Mouse (Mus musculus): ENCODE measurements around the gene Lamp1. TPM values are rescaled to one million over a fixed set of nuclear protein-coding genes. Genes with fewer than 3 reads are reported as not detected.
A peak's percentile ranks its signal among the peaks of the same experiment; 100 is the strongest.

The Lamp1 gene
- 355 and 361 TPM in 2 replicates for polyA plus RNA-seq (2014; fragmentation: Nextera tagmentation; extraction: Ambion mirVana)

DNA sequence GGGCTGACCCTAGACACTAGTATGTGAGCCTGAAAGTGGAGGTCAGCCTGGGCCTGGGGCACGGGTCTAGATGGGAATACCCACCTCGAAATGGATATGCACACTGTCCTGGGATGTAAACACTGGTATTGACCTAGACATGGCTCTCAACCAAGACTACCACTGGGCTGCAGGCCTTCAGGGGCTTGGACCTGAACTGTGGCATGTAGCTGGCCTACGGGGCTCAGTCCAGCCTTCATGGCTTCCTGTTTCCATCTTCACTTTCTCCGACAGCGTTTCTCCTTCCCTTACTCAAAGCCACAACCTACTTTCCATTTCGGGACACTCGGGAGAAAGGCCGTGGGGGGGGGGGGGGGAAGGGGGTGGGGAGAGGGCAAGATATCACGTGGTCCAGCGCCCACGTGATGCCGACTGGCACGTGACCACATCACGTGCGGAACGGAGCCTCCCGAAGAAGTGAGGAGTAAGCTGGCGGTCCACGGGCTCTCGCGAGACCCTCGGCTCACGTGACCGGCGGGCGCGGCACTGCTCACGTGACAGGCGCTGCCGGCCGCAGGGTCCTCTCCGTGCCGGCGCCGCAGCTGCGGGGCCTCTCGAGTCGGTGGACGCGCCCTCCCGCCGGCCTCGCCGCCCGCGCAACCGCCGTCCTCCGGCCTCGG, at the start of gene Lamp1:
Gene Lamp1 (plus strand): TSS at position 444 of the 659 bp plus-strand sequence.
- peak within 1 kb of the TSS; percentile 56 to 87 for H3K27ac ChIP-seq (replicated peaks in 1 of 2; ENCODE audit: control insufficient read depth in 1 of 2, insufficient read depth in 1 of 2, low read depth in 2 of 2, low read length in 2 of 2)
- WGBS = under 1% methylated on average over 40 of the region's 50 CpGs
- peaks cover 5% of the 10 kb centered on the region; the same call in 1 of the 2 replicates for H3K36me3 ChIP-seq (ENCODE audit: control insufficient read depth, insufficient read depth, low read length)
- H3K9me3 ChIP-seq (ENCODE audit: control insufficient read depth, low read length) = no peaks in the 10 kb centered on the region
- H3K4me2 ChIP-seq (ENCODE audit: low read length) = peak within 1 kb of the TSS; percentile 92
- H3K27me3 ChIP-seq (ENCODE audit: control insufficient read depth, insufficient read depth, low read length) = no peaks in the 10 kb centered on the region
- peak; percentile 95 for ATAC-seq (ENCODE audit: insufficient number of reproducible peaks, insufficient read depth, low FRiP score, low read depth)
- peak within 1 kb of the TSS; percentile 93 to 100 for H3K4me3 ChIP-seq (ENCODE audit: control insufficient read depth in 1 of 2, insufficient read depth in 1 of 2, low read depth in 1 of 2, low read length in 2 of 2)
- peaks cover 8 to 26% of the 10 kb centered on the region in 2 experiments for H3K4me1 ChIP-seq (ENCODE audit: control insufficient read depth in 2 of 2, insufficient read depth in 2 of 2, low read length in 2 of 2)
- peak within 1 kb of the TSS; percentile 99 for H3K9ac ChIP-seq (ENCODE audit: low read length)

DNA sequence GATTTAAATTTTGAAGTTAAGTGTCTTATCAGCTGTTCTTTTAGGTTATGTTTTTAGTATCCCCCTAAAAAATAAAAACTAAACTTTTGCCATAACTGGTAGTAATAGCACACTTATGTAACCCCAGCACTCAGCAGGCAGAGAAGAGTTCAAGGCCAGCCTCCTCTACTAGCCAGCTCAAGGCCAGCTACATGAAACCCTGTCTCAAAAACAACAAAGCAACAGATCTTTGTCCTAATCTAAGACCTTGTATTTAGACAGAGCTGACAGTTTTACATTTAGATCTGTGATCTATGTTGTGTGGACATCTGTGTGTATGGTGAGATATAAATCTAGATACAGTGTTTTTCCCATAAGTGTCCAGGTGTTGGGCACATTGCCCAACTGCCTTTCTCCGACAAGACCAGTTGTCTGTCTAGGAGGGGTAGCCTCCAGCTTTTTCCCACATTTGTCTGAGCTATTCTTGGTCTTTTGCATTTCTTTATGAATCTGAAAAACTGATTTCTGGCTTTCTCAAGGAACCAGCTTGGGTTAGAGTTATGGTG, 49.5 kb upstream of the Lamp1 start:
- WGBS = 62% methylated on average over 1 of the region's 1 CpGs
- Histone ChIP-seq H3K9ac (ENCODE audit: low read length) (no peak overlapping the region), H3K27me3 (ENCODE audit: control insufficient read depth, insufficient read depth, low read length) (no peaks in the 10 kb centered on the region), H3K4me1 (ENCODE audit: control insufficient read depth in 2 of 2, insufficient read depth in 2 of 2, low read length in 2 of 2) (peaks cover 11 to 31% of the 10 kb centered on the region in 2 experiments; a peak in 3 of 4 replicates), H3K36me3 (ENCODE audit: control insufficient read depth, insufficient read depth, low read length) (peaks cover 24% of the 10 kb centered on the region), H3K4me2 (ENCODE audit: low read length) (no peak overlapping the region), H3K9me3 (ENCODE audit: control insufficient read depth, low read length) (no peaks in the 10 kb centered on the region), H3K27ac (replicated peaks in 1 of 2; ENCODE audit: control insufficient read depth in 1 of 2, insufficient read depth in 1 of 2, low read depth in 2 of 2, low read length in 2 of 2) (no peak overlapping the region), H3K4me3 (ENCODE audit: control insufficient read depth in 1 of 2, insufficient read depth in 1 of 2, low read depth in 1 of 2, low read length in 2 of 2) (no peak overlapping the region)
- ATAC-seq (ENCODE audit: insufficient number of reproducible peaks, insufficient read depth, low FRiP score, low read depth) = no peak

DNA sequence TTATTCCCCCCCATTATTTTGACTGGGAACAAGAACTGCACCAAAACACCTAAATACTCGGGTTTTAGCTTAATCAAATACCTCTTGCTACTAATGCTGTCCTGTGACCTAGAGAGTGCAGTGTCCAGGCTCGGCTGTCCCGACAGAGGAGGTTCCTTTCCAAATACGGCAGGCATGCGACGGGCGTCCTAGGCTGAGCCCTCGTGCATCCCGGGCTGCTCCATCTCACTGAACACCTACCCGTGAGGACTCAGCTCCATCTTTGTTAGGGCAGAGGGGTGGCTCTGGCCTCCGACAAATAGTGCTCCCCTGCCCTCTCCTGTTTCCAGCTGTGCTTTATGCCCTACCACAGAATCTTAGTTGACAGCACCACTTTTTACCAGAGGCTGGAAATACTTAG, 47.0 kb upstream of the Lamp1 start:
- Histone ChIP-seq H3K4me3 (ENCODE audit: control insufficient read depth in 1 of 2, insufficient read depth in 1 of 2, low read depth in 1 of 2, low read length in 2 of 2) (no peak overlapping the region), H3K9ac (ENCODE audit: low read length) (no peak overlapping the region), H3K9me3 (ENCODE audit: control insufficient read depth, low read length) (no peaks in the 10 kb centered on the region), H3K27ac (replicated peaks in 1 of 2; ENCODE audit: control insufficient read depth in 1 of 2, insufficient read depth in 1 of 2, low read depth in 2 of 2, low read length in 2 of 2) (peak overlapping the region in 1 of 2 experiments; percentile 24; a peak in 1 of 4 replicates), H3K4me1 (ENCODE audit: control insufficient read depth in 2 of 2, insufficient read depth in 2 of 2, low read length in 2 of 2) (peaks cover 10 to 25% of the 10 kb centered on the region in 2 experiments; a peak in 3 of 4 replicates), H3K27me3 (ENCODE audit: control insufficient read depth, insufficient read depth, low read length) (no peaks in the 10 kb centered on the region), H3K36me3 (ENCODE audit: control insufficient read depth, insufficient read depth, low read length) (peaks cover 37% of the 10 kb centered on the region), H3K4me2 (ENCODE audit: low read length) (no peak overlapping the region)
- WGBS = 56% methylated on average over 11 of the region's 11 CpGs
- ATAC-seq (ENCODE audit: insufficient number of reproducible peaks, insufficient read depth, low FRiP score, low read depth) = no peak

- no peaks in the 10 kb centered on the region for H3K9me3 ChIP-seq (ENCODE audit: control insufficient read depth, low read length)
- no peak overlapping the region for H3K9ac ChIP-seq (ENCODE audit: low read length)
- H3K4me2 ChIP-seq (ENCODE audit: low read length) = no peak overlapping the region
- WGBS = 89% methylated on average over 4 of the region's 4 CpGs
- no peak for ATAC-seq (ENCODE audit: insufficient number of reproducible peaks, insufficient read depth, low FRiP score, low read depth)
- H3K27ac ChIP-seq (replicated peaks in 1 of 2; ENCODE audit: control insufficient read depth in 1 of 2, insufficient read depth in 1 of 2, low read depth in 2 of 2, low read length in 2 of 2) = no peak overlapping the region
- no peak overlapping the region for H3K4me3 ChIP-seq (ENCODE audit: control insufficient read depth in 1 of 2, insufficient read depth in 1 of 2, low read depth in 1 of 2, low read length in 2 of 2)
- H3K4me1 ChIP-seq (ENCODE audit: control insufficient read depth in 2 of 2, insufficient read depth in 2 of 2, low read length in 2 of 2) = peaks cover 6 to 21% of the 10 kb centered on the region in 2 experiments; a peak in 3 of 4 replicates
- H3K36me3 ChIP-seq (ENCODE audit: control insufficient read depth, insufficient read depth, low read length) = peaks cover 38% of the 10 kb centered on the region
- H3K27me3 ChIP-seq (ENCODE audit: control insufficient read depth, insufficient read depth, low read length) = no peaks in the 10 kb centered on the region
Measured at GRCm38 (mm10) chr8:13113232-13113631, 45.7 kb upstream of the Lamp1 start.

GRCm38 (mm10) chr8:13117096-13117495, 41.9 kb upstream of the Lamp1 start:
- Histone ChIP-seq H3K9ac (ENCODE audit: low read length) (no peak overlapping the region), H3K9me3 (ENCODE audit: control insufficient read depth, low read length) (no peaks in the 10 kb centered on the region), H3K27ac (replicated peaks in 1 of 2; ENCODE audit: control insufficient read depth in 1 of 2, insufficient read depth in 1 of 2, low read depth in 2 of 2, low read length in 2 of 2) (no peak overlapping the region), H3K4me2 (ENCODE audit: low read length) (no peak overlapping the region), H3K4me3 (ENCODE audit: control insufficient read depth in 1 of 2, insufficient read depth in 1 of 2, low read depth in 1 of 2, low read length in 2 of 2) (no peak overlapping the region), H3K4me1 (ENCODE audit: control insufficient read depth in 2 of 2, insufficient read depth in 2 of 2, low read length in 2 of 2) (peaks cover 3 to 22% of the 10 kb centered on the region in 2 experiments), H3K36me3 (ENCODE audit: control insufficient read depth, insufficient read depth, low read length) (peaks cover 63% of the 10 kb centered on the region), H3K27me3 (ENCODE audit: control insufficient read depth, insufficient read depth, low read length) (no peaks in the 10 kb centered on the region)
- no peak for ATAC-seq (ENCODE audit: insufficient number of reproducible peaks, insufficient read depth, low FRiP score, low read depth)
- WGBS = 89% methylated on average over 2 of the region's 2 CpGs

- no peak overlapping the region for H3K4me3 ChIP-seq (ENCODE audit: control insufficient read depth in 1 of 2, insufficient read depth in 1 of 2, low read depth in 1 of 2, low read length in 2 of 2)
- H3K4me2 ChIP-seq (ENCODE audit: low read length) = no peak overlapping the region
- no peaks in the 10 kb centered on the region for H3K27me3 ChIP-seq (ENCODE audit: control insufficient read depth, insufficient read depth, low read length)
- no peak for ATAC-seq (ENCODE audit: insufficient number of reproducible peaks, insufficient read depth, low FRiP score, low read depth)
- 73% methylated on average over 3 of the region's 3 CpGs for WGBS
- peaks cover 70% of the 10 kb centered on the region for H3K36me3 ChIP-seq (ENCODE audit: control insufficient read depth, insufficient read depth, low read length)
- no peak overlapping the region for H3K9ac ChIP-seq (ENCODE audit: low read length)
- no peak overlapping the region for H3K27ac ChIP-seq (replicated peaks in 1 of 2; ENCODE audit: control insufficient read depth in 1 of 2, insufficient read depth in 1 of 2, low read depth in 2 of 2, low read length in 2 of 2)
- H3K4me1 ChIP-seq (ENCODE audit: control insufficient read depth in 2 of 2, insufficient read depth in 2 of 2, low read length in 2 of 2) = peaks cover 8 to 30% of the 10 kb centered on the region in 2 experiments
- H3K9me3 ChIP-seq (ENCODE audit: control insufficient read depth, low read length) = no peaks in the 10 kb centered on the region
Measured at GRCm38 (mm10) chr8:13118516-13118915, 40.4 kb upstream of the Lamp1 start.

DNA sequence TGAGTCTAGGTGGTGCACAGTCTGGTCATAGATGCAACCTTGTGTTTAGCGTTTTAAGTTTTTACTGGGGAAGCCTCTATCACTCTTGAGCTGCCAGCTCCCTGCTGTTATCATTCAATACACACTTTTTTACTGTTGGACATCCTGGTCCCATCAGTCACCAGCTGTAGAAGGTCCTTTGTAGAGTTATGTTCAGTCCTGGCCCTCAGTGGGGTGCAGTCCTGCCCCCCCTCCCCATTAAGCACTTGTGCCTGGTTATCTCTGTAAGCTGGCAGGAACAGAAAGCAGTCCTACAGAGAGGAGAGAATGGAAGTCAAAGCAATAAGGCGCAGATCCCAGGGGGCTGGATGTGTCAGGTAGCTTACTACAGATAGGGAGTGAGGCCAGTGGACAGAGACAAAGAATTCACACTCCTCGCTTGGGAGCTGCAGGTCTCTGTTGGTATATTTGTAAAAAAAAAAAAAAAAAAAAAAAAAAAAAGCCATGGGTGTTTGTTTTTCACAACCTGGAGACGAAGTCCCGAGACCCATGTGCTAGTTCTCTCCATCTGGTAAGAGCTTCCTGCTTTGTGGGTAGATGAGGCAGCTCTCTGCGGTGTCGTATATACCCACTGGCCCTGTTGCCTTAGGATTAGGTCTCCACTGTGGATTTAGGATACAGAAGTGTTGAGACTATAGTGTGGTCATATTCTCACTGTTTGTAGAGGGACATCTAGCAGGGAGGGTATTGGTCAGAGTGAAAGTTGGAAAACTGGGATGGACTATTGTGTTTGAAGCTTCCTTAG, 37.9 kb upstream of the Lamp1 start:
- no peak overlapping the region for H3K4me2 ChIP-seq (ENCODE audit: low read length)
- H3K9me3 ChIP-seq (ENCODE audit: control insufficient read depth, low read length) = no peaks in the 10 kb centered on the region
- H3K9ac ChIP-seq (ENCODE audit: low read length) = no peak overlapping the region
- 48% methylated on average over 7 of the region's 7 CpGs for WGBS
- no peaks in the 10 kb centered on the region for H3K27me3 ChIP-seq (ENCODE audit: control insufficient read depth, insufficient read depth, low read length)
- peak overlapping the region; percentile 4 to 72; a peak in 2 of 4 replicates for H3K27ac ChIP-seq (replicated peaks in 1 of 2; ENCODE audit: control insufficient read depth in 1 of 2, insufficient read depth in 1 of 2, low read depth in 2 of 2, low read length in 2 of 2)
- peaks cover 8 to 30% of the 10 kb centered on the region in 2 experiments for H3K4me1 ChIP-seq (ENCODE audit: control insufficient read depth in 2 of 2, insufficient read depth in 2 of 2, low read length in 2 of 2)
- peaks cover 77% of the 10 kb centered on the region for H3K36me3 ChIP-seq (ENCODE audit: control insufficient read depth, insufficient read depth, low read length)
- no peak overlapping the region for H3K4me3 ChIP-seq (ENCODE audit: control insufficient read depth in 1 of 2, insufficient read depth in 1 of 2, low read depth in 1 of 2, low read length in 2 of 2)
- ATAC-seq (ENCODE audit: insufficient number of reproducible peaks, insufficient read depth, low FRiP score, low read depth) = peak; percentile 41; the same call in 1 of the 2 replicates
